Mouse (Mus musculus): ENCODE results near the gene Entpd6. TPM values are rescaled to one million over a fixed set of nuclear protein-coding genes. Genes with fewer than 3 reads are reported as not detected.

The Entpd6 gene
- total and polyA plus RNA-seq, 2 experiments from 2014 or later = 17.3 to 25.8 TPM

- H3K4me3 ChIP-seq (ENCODE audit: low read depth, low read length) = no peak overlapping the region
- no peak overlapping the region for H3K4me2 ChIP-seq (ENCODE audit: low read depth, low read length)
- H3K27me3 ChIP-seq (ENCODE audit: control insufficient read depth, insufficient read depth, low read length) = no peaks in the 10 kb centered on the region
- ATAC-seq (ENCODE audit: insufficient read depth, low read depth) = no peak
- peak overlapping the region; percentile 95 for H3K27ac ChIP-seq (ENCODE audit: low read depth)
- H3K9me3 ChIP-seq (replicated peaks; ENCODE audit: control insufficient read depth, low read length) = no peaks in the 10 kb centered on the region
- WGBS = 54% methylated on average over 8 of the region's 8 CpGs
- no peaks in the 10 kb centered on the region for H3K36me3 ChIP-seq (replicated peaks; ENCODE audit: control insufficient read depth, insufficient read depth, low read length)
- no peak for DNase-seq (ENCODE audit: low spot score)
- H3K9ac ChIP-seq (replicated peaks; ENCODE audit: low read depth, low read length) = no peak overlapping the region; the same call in 1 of the 2 replicates
- H3K4me1 ChIP-seq (ENCODE audit: control insufficient read depth, insufficient read depth) = peaks cover 49% of the 10 kb centered on the region
- TF ChIP-seq CTCF (IDR thresholded peaks at IDR 0.05; ENCODE audit: low read depth) = no peak
- TF ChIP-seq EP300 (IDR thresholded peaks at IDR 0.05; ENCODE audit: low read depth) = no peak
Measured at GRCm38 (mm10) chr2:150771996-150772395, 23.2 kb downstream of the Entpd6 start.

DNA sequence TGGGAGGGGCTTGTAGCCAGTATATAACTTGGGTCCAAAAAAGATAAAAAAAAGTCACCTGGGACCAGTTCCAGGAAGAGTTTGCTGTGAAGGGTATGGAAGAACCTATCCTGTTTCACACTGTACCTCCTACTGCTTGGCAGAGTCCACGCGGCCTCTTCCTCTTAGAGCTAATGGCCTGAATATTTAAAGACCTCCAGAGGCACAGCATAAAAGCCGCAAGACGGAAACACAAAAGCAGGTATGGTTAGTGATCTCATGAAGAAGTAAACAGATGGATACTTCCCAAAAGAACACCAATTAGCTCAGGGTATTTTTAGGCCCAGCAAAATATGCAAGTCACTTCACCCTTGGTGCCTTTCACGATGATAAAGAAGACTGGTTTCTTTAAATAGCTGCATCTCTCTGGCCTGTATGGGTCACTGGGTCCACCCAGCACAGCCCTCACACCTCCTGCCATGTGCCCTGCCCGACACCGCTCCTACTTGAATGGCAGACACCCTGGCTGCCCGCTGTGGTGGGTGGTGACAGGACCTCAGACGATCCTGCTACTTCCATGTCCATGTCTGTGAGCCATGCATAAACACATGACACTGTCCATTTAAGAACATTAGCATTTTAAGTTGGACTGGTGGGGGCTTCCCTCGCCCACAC lies 23.8 kb downstream of the Entpd6 start:
- peak overlapping the region; percentile 95 for H3K27ac ChIP-seq (ENCODE audit: low read depth)
- TF ChIP-seq EP300 (IDR thresholded peaks at IDR 0.05; ENCODE audit: low read depth) = 0 out of 2 replicates have a peak, but pooled peaks have one; percentile 64
- TF ChIP-seq CTCF (IDR thresholded peaks at IDR 0.05; ENCODE audit: low read depth) = no peak
- no peaks in the 10 kb centered on the region for H3K27me3 ChIP-seq (ENCODE audit: control insufficient read depth, insufficient read depth, low read length)
- 0 out of 2 replicates have a peak overlapping the region, but pooled peaks have one; percentile 4 for H3K4me2 ChIP-seq (ENCODE audit: low read depth, low read length)
- H3K36me3 ChIP-seq (replicated peaks; ENCODE audit: control insufficient read depth, insufficient read depth, low read length) = no peaks in the 10 kb centered on the region
- no peaks in the 10 kb centered on the region for H3K9me3 ChIP-seq (replicated peaks; ENCODE audit: control insufficient read depth, low read length)
- no peak overlapping the region for H3K4me3 ChIP-seq (ENCODE audit: low read depth, low read length)
- 33% methylated on average over 10 of the region's 10 CpGs for WGBS
- H3K9ac ChIP-seq (replicated peaks; ENCODE audit: low read depth, low read length) = no peak overlapping the region
- peak; percentile 83 for ATAC-seq (ENCODE audit: insufficient read depth, low read depth)
- DNase-seq (ENCODE audit: low spot score) = peak; percentile 92
- H3K4me1 ChIP-seq (ENCODE audit: control insufficient read depth, insufficient read depth) = peaks cover 51% of the 10 kb centered on the region

GRCm38 (mm10) chr2:150782801-150783200 lies 34.0 kb downstream of the Entpd6 start:
- no peak for TF ChIP-seq EP300 (IDR thresholded peaks at IDR 0.05; ENCODE audit: low read depth)
- no peak for TF ChIP-seq CTCF (IDR thresholded peaks at IDR 0.05; ENCODE audit: low read depth)
- no peaks in the 10 kb centered on the region for H3K27me3 ChIP-seq (ENCODE audit: control insufficient read depth, insufficient read depth, low read length)
- peaks cover 9% of the 10 kb centered on the region; the same call in 1 of the 2 replicates for H3K4me1 ChIP-seq (ENCODE audit: control insufficient read depth, insufficient read depth)
- 76% methylated on average over 2 of the region's 2 CpGs for WGBS
- H3K27ac ChIP-seq (ENCODE audit: low read depth) = no peak overlapping the region
- H3K4me3 ChIP-seq (ENCODE audit: low read depth, low read length) = no peak overlapping the region
- ATAC-seq (ENCODE audit: insufficient read depth, low read depth) (no peak), DNase-seq (ENCODE audit: low spot score) (no peak)
- no peak overlapping the region for H3K9ac ChIP-seq (replicated peaks; ENCODE audit: low read depth, low read length)
- no peaks in the 10 kb centered on the region for H3K9me3 ChIP-seq (replicated peaks; ENCODE audit: control insufficient read depth, low read length)
- no peak overlapping the region for H3K4me2 ChIP-seq (ENCODE audit: low read depth, low read length)
- no peaks in the 10 kb centered on the region for H3K36me3 ChIP-seq (replicated peaks; ENCODE audit: control insufficient read depth, insufficient read depth, low read length)

GRCm38 (mm10) chr2:150786251-150787180 lies 37.7 kb downstream of the Entpd6 start, which contains the start of gene Pygb:
Pygb (plus strand) TSS chr2:150786735.
- 2% methylated on average over 55 of the region's 58 CpGs for WGBS
- H3K9ac ChIP-seq (replicated peaks; ENCODE audit: low read depth, low read length) = peak within 1 kb of the TSS; percentile 80
- no peak for TF ChIP-seq CTCF (IDR thresholded peaks at IDR 0.05; ENCODE audit: low read depth)
- no peak for TF ChIP-seq EP300 (IDR thresholded peaks at IDR 0.05; ENCODE audit: low read depth)
- no peaks in the 10 kb centered on the region for H3K27me3 ChIP-seq (ENCODE audit: control insufficient read depth, insufficient read depth, low read length)
- no peaks in the 10 kb centered on the region for H3K9me3 ChIP-seq (replicated peaks; ENCODE audit: control insufficient read depth, low read length)
- H3K4me1 ChIP-seq (ENCODE audit: control insufficient read depth, insufficient read depth) = peaks cover 24% of the 10 kb centered on the region
- H3K36me3 ChIP-seq (replicated peaks; ENCODE audit: control insufficient read depth, insufficient read depth, low read length) = peaks cover 15% of the 10 kb centered on the region
- DNase-seq (ENCODE audit: low spot score) (peak; percentile 91), ATAC-seq (ENCODE audit: insufficient read depth, low read depth) (peak; percentile 92)
- H3K4me3 ChIP-seq (ENCODE audit: low read depth, low read length) = peak within 1 kb of the TSS; percentile 89
- H3K27ac ChIP-seq (ENCODE audit: low read depth) = peak within 1 kb of the TSS; percentile 92
- H3K4me2 ChIP-seq (ENCODE audit: low read depth, low read length) = peak within 1 kb of the TSS; percentile 83

GRCm38 (mm10) chr2:150787234-150787771 lies 38.5 kb downstream of the Entpd6 start:
- TF ChIP-seq EP300 (IDR thresholded peaks at IDR 0.05; ENCODE audit: low read depth) = no peak
- TF ChIP-seq CTCF (IDR thresholded peaks at IDR 0.05; ENCODE audit: low read depth) = no peak
- Histone ChIP-seq H3K27me3 (ENCODE audit: control insufficient read depth, insufficient read depth, low read length) (no peaks in the 10 kb centered on the region), H3K27ac (ENCODE audit: low read depth) (peak overlapping the region; percentile 92), H3K4me1 (ENCODE audit: control insufficient read depth, insufficient read depth) (peaks cover 24% of the 10 kb centered on the region), H3K9me3 (replicated peaks; ENCODE audit: control insufficient read depth, low read length) (no peaks in the 10 kb centered on the region), H3K9ac (replicated peaks; ENCODE audit: low read depth, low read length) (peak overlapping the region; percentile 80), H3K4me2 (ENCODE audit: low read depth, low read length) (peak overlapping the region; percentile 83), H3K4me3 (ENCODE audit: low read depth, low read length) (peak overlapping the region; percentile 89), H3K36me3 (replicated peaks; ENCODE audit: control insufficient read depth, insufficient read depth, low read length) (peaks cover 23% of the 10 kb centered on the region)
- ATAC-seq (ENCODE audit: insufficient read depth, low read depth) = peak; percentile 10
- WGBS = under 1% methylated on average over 23 of the region's 23 CpGs
- peak; percentile 39 for DNase-seq (ENCODE audit: low spot score)

All from heart, postnatal 0 days (tissue).